Mouse (Mus musculus): ENCODE results near the gene Kctd8.

DNA sequence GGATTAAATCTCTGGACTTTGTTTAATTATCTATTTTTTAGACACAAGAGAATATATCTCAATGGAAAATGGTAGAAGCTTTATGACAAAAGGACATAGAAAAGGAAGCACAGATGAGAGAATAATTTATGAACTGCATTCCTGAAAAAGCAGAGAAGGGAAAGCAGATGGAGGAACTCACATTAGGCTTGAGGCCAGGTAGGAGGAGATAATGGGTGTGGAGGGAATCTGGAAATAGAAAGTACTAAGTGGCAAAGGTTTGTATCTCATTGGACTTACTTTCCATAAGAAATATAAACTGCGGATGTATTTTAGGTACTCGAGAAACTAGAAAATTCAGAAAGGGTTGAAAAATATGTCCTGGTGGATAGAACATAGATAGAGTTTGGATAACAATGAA is 114.3 kb downstream of the Kctd8 start:
- TF ChIP-seq CTCF (IDR thresholded peaks at IDR 0.05; ENCODE audit: low read depth), result no peak
- TF ChIP-seq EP300 (IDR thresholded peaks at IDR 0.05; ENCODE audit: low read depth), result no peak

All from heart, postnatal 0 days (tissue).